Mouse (Mus musculus): Measurements from ENCODE around the gene Mrpl3.
"Not testable (repeated sequence)": the region's sequence is repeated elsewhere in the genome, so short reads cannot be mapped to it uniquely, and the experiment has no call there.

Gene Mrpl3

GRCm38 (mm10) chr9:105053147-105053557, at the start of gene Mrpl3:
Gene Mrpl3, plus strand, starts transcription at chr9:105053239.
- peak; percentile 85 for DNase-seq

- DNase-seq, result no peak
Measured at GRCm38 (mm10) chr9:105010721-105011120, 42.3 kb upstream of the Mrpl3 start.

DNA sequence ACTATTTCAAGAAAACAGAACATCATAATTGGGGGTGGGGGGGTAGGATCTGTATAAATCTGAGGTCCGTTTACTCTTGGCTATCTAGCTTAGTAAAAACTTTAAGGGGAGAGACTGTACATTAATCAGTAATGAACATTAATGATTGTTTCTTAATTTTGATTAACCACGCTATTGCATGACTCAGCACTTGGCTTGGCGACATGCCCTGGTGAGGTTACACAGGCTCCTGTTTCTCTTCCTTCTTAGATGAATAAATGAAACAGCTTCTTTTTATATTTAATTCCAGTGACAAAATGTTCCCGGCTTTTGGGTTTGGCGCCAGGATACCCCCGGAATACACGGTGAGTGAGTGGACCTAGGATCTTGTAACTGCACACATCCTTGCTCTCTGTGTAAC, 34.9 kb upstream of the Mrpl3 start:
- DNase-seq, result no peak

DNA sequence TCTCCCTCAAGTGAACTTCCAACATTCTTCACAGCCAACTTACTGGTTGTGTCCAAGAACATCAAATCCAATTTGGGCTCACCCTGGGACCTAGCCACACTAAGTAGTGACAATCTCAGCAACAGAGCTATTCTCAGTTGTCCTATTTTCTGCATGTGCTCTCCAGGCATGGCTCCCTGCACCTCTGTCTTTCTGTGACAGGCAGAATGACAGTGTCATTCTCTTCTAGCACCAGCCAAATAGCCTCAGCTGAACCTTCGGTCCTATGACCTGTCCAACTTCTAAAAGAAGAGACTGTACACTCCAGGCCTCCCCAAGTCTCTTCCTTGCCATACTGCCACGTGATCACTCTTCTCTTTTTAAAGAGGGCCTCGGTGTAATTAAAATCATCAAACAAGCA, 24.7 kb upstream of the Mrpl3 start:
- no peak for DNase-seq

- no peak for DNase-seq
Measured at GRCm38 (mm10) chr9:105032572-105032971, 20.5 kb upstream of the Mrpl3 start.

GRCm38 (mm10) chr9:105033641-105034040, 19.4 kb upstream of the Mrpl3 start:
- no peak for DNase-seq

- DNase-seq, result no peak
Measured at GRCm38 (mm10) chr9:105037847-105038246, 15.2 kb upstream of the Mrpl3 start.

DNA sequence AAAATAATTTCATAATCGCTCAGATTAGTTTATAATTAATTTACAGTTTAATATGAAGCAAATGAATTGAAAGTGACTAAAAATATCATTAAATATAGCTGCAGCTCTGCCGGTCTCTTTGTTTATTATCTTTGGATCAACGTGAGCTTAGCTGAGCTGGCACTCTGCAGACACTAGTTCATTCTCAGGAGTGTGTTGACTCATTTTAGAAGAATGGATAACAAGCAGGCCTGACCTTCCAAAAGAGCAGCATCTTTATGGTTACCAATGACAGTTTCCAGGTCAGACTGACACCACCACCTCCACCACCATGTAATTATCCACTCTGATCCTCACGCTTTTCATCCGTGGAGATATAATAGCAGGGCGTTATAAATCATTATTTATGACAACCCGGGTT, 7.0 kb upstream of the Mrpl3 start:
- no peak for DNase-seq

GRCm38 (mm10) chr9:105048351-105048750, 4.7 kb upstream of the Mrpl3 start:
- DNase-seq, result no peak

DNA sequence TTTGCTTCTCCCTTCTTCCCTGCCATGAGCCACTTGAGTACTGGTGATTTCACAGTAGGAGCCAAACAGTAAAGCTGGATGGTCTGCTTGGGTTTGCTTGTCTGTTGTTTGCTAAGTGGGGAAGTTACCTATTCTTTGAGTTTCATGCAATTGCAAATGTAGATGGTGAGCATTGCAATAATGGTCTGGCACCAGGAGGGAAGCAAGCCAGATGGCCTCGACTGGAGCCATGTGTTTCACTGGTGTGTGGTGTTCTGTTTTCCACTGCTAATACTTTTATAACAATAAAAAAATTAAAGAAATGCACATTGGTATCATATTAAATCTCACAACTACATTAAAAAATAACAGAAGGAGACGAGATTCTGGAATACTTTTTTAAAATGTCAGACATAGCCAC, 3.4 kb upstream of the Mrpl3 start:
- no peak for DNase-seq

GRCm38 (mm10) chr9:105050257-105050656, 2.8 kb upstream of the Mrpl3 start:
- no peak for DNase-seq

DNA sequence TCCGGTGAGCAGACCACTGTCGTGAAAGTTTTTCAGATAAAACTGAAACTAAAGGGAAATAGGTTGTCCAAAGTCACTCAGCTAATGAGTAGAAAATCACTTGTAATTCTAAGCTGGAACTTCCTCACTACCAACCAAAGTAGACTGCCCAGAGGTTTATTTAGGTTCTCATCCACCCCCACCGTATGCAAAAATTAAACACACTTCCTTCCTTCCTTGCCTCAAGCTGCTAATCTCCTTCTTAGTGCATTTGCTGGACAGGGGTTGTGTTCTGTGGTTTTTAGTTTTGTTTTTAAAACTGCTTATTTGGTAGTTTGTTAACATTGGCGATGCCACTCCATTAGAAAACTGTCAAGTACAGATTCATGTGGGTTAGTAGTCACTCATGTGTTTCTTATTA, 773 bp downstream of the Mrpl3 start:
- DNase-seq, result no peak

GRCm38 (mm10) chr9:105069106-105069505, 16.1 kb downstream of the Mrpl3 start:
- DNase-seq, result no peak

GRCm38 (mm10) chr9:105072991-105073748, 20.1 kb downstream of the Mrpl3 start:
- no peak for DNase-seq

- no peak for DNase-seq
Measured at GRCm38 (mm10) chr9:105074851-105075250, 21.8 kb downstream of the Mrpl3 start.

DNA sequence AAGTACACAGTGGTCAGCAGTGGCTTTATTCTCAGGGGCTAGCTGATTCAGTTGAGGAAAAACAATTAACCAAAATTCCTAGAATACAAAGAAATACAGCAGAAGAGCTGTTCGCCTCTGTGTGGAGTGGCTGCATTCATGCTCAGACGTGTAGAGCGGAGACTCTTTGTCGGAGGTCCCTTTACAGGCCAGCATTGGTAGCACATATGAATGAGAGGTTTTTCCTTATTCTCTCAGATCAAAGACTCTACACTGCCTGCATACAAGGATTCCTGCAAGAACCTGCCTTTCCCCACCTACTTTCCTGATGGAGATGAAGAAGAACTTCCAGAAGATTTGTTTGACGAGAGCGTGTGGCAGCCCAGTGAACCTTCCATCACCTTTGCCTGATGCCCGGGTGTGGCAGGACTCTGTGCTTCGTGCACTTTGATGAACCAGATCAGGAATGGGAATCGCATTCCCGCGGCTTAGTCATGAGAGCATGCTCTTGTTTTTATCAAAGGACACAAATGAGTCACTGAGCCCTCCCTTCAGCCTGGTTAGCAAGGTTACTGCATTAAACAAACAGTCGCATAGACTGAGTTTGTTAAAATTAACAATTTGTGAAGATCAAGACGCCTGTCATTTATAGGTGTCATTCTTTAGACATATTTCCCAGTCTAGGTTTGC, 23.9 kb downstream of the Mrpl3 start:
- no peak for DNase-seq

DNA sequence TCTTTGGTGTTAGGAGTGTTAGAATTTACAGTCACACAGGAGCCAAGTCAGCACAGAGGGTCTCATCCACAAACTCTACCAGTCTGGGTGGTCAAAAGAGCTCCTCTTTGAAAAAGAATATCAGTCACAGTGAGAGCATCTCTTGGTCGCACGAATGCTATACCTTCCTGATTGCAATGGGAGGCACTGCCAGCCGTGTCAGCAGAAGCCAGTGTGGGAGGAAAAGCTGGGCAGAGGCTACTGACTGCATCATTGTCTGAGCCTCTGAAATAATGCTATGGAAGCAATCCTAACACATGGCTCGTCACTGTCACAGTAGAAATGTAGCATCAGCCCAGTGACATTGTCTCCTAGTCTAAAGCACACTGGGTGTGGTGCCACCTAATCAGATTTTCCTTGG, 25.4 kb downstream of the Mrpl3 start:
- DNase-seq, result no peak

DNA sequence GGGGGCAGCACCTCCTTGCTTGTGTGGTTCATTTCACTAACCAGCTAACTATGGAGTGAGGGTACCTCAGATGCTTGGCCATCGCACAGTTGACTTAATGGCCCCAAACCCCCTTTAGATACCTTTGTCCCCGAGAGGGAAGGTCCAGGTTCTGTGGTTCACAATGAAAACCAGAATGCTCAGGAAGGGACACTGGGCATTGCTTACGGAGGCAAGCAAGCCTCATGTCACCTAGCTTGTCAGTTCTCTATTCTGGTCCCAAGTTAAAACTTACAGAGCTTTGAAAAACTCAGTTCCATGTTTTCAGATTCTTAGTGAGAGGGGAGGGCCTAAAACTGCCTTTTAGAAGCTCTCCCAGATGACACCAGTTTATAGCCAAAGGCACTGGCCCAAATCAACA, 27.2 kb downstream of the Mrpl3 start:
- no peak for DNase-seq

DNA sequence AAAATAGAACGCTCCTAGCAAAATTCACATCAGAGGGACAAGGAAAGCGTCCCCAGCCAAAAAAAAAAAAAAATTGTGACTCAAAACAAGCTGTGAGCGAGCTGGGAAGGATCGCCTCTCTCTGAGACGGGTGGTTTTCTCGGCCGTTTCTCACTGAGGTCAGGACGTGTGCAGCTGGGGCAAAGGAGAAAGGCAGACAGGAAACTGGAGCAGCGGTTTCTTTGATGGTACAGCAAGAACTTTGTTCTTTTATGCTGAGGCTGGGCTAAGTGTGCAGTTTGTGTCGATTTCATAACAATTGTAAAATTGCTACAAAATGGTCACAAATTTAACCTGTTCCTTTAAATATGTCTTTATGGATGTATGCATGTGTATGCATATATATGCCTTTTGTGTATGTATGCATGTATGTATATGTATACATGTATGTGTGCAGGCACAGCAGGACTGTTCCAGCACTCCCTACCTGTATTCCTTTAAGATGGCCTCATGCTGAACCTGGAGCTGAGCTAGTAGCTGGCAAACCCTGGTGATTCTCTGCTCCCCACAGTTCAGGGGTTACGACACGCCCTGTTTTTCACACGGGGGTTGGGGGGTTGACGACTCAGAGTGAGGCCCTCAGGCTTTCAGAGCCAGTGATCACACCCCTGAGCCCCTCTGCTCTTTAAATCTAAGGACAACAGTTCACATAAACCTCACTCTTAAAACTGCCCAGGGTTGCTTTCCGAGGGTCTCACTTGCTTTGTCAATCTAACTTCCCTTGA, 48.0 kb downstream of the Mrpl3 start:
- DNase-seq, result peak; percentile 71

- DNase-seq, result no peak
Measured at GRCm38 (mm10) chr9:105101911-105102310, 48.9 kb downstream of the Mrpl3 start.

DNA sequence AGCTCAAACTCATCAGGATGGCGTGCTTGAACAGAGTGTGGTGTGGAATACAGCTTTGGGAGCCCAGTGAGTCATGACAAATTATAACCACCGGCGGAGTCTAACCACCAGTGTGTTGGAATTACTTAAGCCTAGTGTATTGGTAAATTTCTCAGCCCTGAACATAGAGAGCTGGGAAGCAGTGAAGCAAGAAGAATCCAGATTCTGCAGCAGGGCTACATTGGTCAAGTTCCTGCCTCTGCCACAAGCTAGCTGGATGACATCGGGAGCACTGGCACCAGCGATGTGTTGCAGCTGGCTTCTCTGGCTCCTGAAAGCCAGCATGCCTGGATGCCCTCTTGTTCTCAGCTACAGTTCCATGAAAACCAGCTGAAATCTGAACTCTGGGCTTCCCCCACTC, 50.9 kb downstream of the Mrpl3 start:
- DNase-seq, result no peak

GRCm38 (mm10) chr9:105125206-105125605, 72.2 kb downstream of the Mrpl3 start:
- not testable (repeated sequence) for DNase-seq
